Comparison of ENCODE assay signal across 9 mouse cellular contexts in the genomic region with DNA sequence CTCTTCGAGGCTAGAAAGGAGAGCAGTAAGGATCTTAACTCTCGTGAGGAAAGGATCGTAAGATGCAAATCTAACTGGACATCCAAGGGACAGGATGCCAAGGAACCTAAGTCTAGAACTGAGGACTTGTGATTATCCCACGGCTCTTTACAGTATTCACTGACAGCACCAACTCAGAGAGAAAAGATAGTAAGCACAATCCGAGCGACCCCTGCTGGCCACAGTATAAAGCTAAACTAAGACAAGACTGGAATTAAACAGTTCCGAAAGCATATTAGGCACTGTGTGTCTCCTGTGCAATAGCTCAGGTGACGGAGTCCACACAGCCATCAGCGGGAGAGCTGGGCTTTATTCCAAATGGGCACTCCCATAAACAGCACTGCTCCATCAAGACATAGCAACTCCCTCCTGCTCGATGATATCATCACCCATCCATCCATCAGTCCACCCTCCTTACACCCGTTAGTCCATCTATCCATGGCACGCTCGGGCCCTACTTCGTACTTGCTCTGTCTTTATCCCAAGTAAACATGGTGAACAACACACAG. TPM values are rescaled to one million over a fixed set of nuclear protein-coding genes. Genes with fewer than 3 reads are reported as not detected.
A peak's percentile ranks its signal among the peaks of the same experiment; 100 is the strongest.
DNase-seq lines count a peak whose midpoint lies in the region; ATAC-seq and TF ChIP-seq lines count a peak whose summit lies in the region.
"Had no signal": no experiment of that assay in that cellular context is flagged by ENCODE, and none has a peak within 500 bp of the region (broad histone marks: within the 10 kb centered on the region; RNA-seq: fewer than 3 reads in every experiment).

No protein-coding gene starts in this region.

- H3K9me3 ChIP-seq in MEL (replicated peaks; ENCODE audit: insufficient read depth, low read length): no peaks in the 10 kb centered on the region
- H3K9me3 ChIP-seq: hindbrain, embryonic 15.5 days had no signal

- H3K4me1 ChIP-seq in MEL (ENCODE audit: control insufficient read depth in 1 of 2, insufficient read depth in 2 of 2, low read length in 2 of 2): 0 out of 4 replicates have a peak, but pooled peaks cover 0 to 6% of the 10 kb centered on the region in 2 experiments
- H3K4me1 ChIP-seq in cerebellum, adult 2 months (ENCODE audit: control insufficient read depth, insufficient read depth, low read length): peaks cover 2% of the 10 kb centered on the region; the same call in 1 of the 2 replicates
- no peaks in the 10 kb centered on the region; the same call in 1 of the 2 replicates for H3K4me1 ChIP-seq in lung, adult 2 months (ENCODE audit: control insufficient read depth, insufficient read depth, low read length)

- H3K79me2 ChIP-seq in MEL (ENCODE audit: control insufficient read depth, insufficient read depth, low read length, poor library complexity): peaks cover 4% of the 10 kb centered on the region; the same call in 1 of the 2 replicates

- no peak overlapping the region for H3K27ac ChIP-seq in MEL (ENCODE audit: control insufficient read depth, low read depth, low read length)
- H3K27ac ChIP-seq in cerebellum, adult 2 months (ENCODE audit: insufficient read depth, low read length): no peak overlapping the region
- H3K27ac ChIP-seq: hindbrain, embryonic 15.5 days had no signal

- 44% methylated on average over 14 of the region's 14 CpGs for WGBS in cerebellum, adult 2 months
- 33% methylated on average over 14 of the region's 14 CpGs for WGBS in large intestine, adult 2 months
- 44% methylated on average over 14 of the region's 14 CpGs for WGBS in lung, adult 2 months

- TF ChIP-seq EP300 in MEL (IDR thresholded peaks at IDR 0.05; ENCODE audit: low read depth in 1 of 2, low read length in 2 of 2): no peak

- no peaks in the 10 kb centered on the region for H3K27me3 ChIP-seq in MEL (ENCODE audit: control insufficient read depth in 1 of 2, insufficient read depth in 2 of 2, low read length in 2 of 2)
- no peaks in the 10 kb centered on the region for H3K27me3 ChIP-seq in cerebellum, adult 2 months (ENCODE audit: control insufficient read depth, insufficient read depth, low read length)
- H3K27me3 ChIP-seq: hindbrain, embryonic 15.5 days had no signal

- ATAC-seq in erythroid progenitor cell, adult 5-6 weeks (replicated peaks; ENCODE audit: low FRiP score, poor library complexity, severe bottlenecking): no peak

- TF ChIP-seq CTCF in MEL (IDR thresholded peaks at IDR 0.05 in 2 of 3, conservative IDR thresholded peaks at IDR 0.05 in 1 of 3; ENCODE audit: control insufficient read depth in 1 of 3, insufficient read depth in 1 of 3, low read depth in 2 of 3, low read length in 3 of 3, poor library complexity in 1 of 3, severe bottlenecking in 1 of 3): peak; percentile 56 to 89 (median 79)
- TF ChIP-seq CTCF in cerebellum, adult 2 months (IDR thresholded peaks at IDR 0.05; ENCODE audit: borderline replicate concordance, insufficient read depth, low read depth, low read length): peak; percentile 52; the same call in 1 of the 2 replicates
- peak; percentile 21; the same call in 1 of the 2 replicates for TF ChIP-seq CTCF in lung, adult 2 months (IDR thresholded peaks at IDR 0.05; ENCODE audit: insufficient read depth, low read length)

- DNase-seq in B cell, adult 2 months: peak; percentile 76 to 80
- DNase-seq in MEL (ENCODE audit: low read depth, low spot score): peak; percentile 84
- peak; percentile 58 to 62 for DNase-seq in cerebellum, adult 2 months
- peak; percentile 84 for DNase-seq in gastrocnemius, postnatal 10 days
- DNase-seq in large intestine, adult 2 months (ENCODE audit: low read depth, low spot score): peak; percentile 48
- peak; percentile 71 for DNase-seq in lung, adult 2 months
- DNase-seq in right cerebral cortex, postnatal 36 days (ENCODE audit: low spot score in 2 of 2): peak; percentile 70 to 76

- H3K36me3 ChIP-seq in MEL (ENCODE audit: control insufficient read depth in 1 of 2, insufficient read depth in 2 of 2, low read length in 2 of 2): peaks cover 0 to 5% of the 10 kb centered on the region in 2 experiments; a peak in 2 of 4 replicates
- H3K36me3 ChIP-seq: hindbrain, embryonic 15.5 days had no signal

- no peak overlapping the region for H3K4me3 ChIP-seq in MEL (ENCODE audit: control insufficient read depth in 1 of 2, insufficient read depth in 1 of 2, low read depth in 2 of 2, low read length in 2 of 2)
- no peak overlapping the region for H3K4me3 ChIP-seq in cerebellum, adult 2 months (replicated peaks; ENCODE audit: insufficient read depth, low read depth, low read length)
- H3K4me3 ChIP-seq in lung, adult 2 months (replicated peaks; ENCODE audit: extremely low read depth, low read depth, low read length): no peak overlapping the region
- H3K4me3 ChIP-seq: hindbrain, embryonic 15.5 days had no signal

- H3K9ac ChIP-seq in MEL (ENCODE audit: control insufficient read depth, low read depth, low read length, poor library complexity, severe bottlenecking): no peak overlapping the region
- H3K9ac ChIP-seq: hindbrain, embryonic 15.5 days had no signal

- no peak for TF ChIP-seq POLR2A in MEL (IDR thresholded peaks at IDR 0.05; ENCODE audit: control insufficient read depth in 1 of 2, insufficient read depth in 1 of 2, low read depth in 1 of 2, low read length in 2 of 2, poor library complexity in 1 of 2)
- no peak for TF ChIP-seq POLR2A in cerebellum, adult 2 months (IDR thresholded peaks at IDR 0.05; ENCODE audit: borderline replicate concordance, insufficient read depth, low read length)
- TF ChIP-seq POLR2A in lung, adult 2 months (IDR thresholded peaks at IDR 0.05; ENCODE audit: borderline replicate concordance, extremely low read depth, low read depth, low read length): no peak

- TF ChIP-seq RAD21 in MEL (IDR thresholded peaks at IDR 0.05; ENCODE audit: low read depth, low read length): peak; percentile 88

TF ChIP-seq in MEL, 35 proteins besides CTCF, POLR2A, EP300 and RAD21:
- TF ChIP-seq SMC3 (IDR thresholded peaks at IDR 0.05; ENCODE audit: low read depth, low read length) (peak; percentile 91), ZC3H11A (IDR thresholded peaks at IDR 0.05; ENCODE audit: low read depth, low read length) (peak; percentile 82), ETS1 (IDR thresholded peaks at IDR 0.05; ENCODE audit: low read depth, low read length) (no peak), NRF1 (IDR thresholded peaks at IDR 0.05; ENCODE audit: insufficient read depth, low read depth, low read length, poor library complexity, severe bottlenecking) (no peak), RCOR1 (IDR thresholded peaks at IDR 0.05; ENCODE audit: low read depth, low read length) (0 out of 2 replicates have a peak, but pooled peaks have one; percentile 17)

RNA-seq across cellular contexts. Expression of a gene that starts 5.2 kb away (rescaled TPM):
- total RNA-seq in MEL (2012; rRNA removed): 67.6 and 73.2 TPM in 2 replicates
- 10 to 100 TPM in 1 of 2 experiments, not detected in 1; 33.5 TPM for polyA plus RNA-seq in MEL (2012; ENCODE audit: insufficient read depth in 1 of 2, insufficient read length in 2 of 2, low read depth in 1 of 2, low replicate concordance in 2 of 2, missing spikeins in 1 of 2)
- polyA plus RNA-seq in cerebellum, adult 2 months (2012; rRNA removed): 8.0 and 9.0 TPM in 2 replicates
- 10 to 100 TPM; 14.5 to 14.8 TPM for total RNA-seq in gastrocnemius, postnatal 10 days (2021)
- 2.2 and 2.7 TPM in 2 replicates for polyA plus RNA-seq in large intestine, adult 2 months (2012; rRNA removed)
- 0.92 and 2.4 TPM in 2 replicates for polyA plus RNA-seq in lung, adult 2 months (2012; rRNA removed)
- 4.2 and 14.4 TPM in 2 replicates for total RNA-seq in erythroid progenitor cell, adult 5-6 weeks (2015; ENCODE audit: low replicate concordance)
- 8.3 and 31.3 TPM in 2 replicates for total RNA-seq in erythroid progenitor cell, adult 5-6 weeks (2017; ENCODE audit: low replicate concordance)

RNA-seq across cellular contexts. Expression of a gene that starts 5.5 kb away (rescaled TPM):
- total RNA-seq in MEL (2012; rRNA removed): 4.0 and 6.0 TPM in 2 replicates
- polyA plus RNA-seq in MEL (2012; ENCODE audit: insufficient read depth in 1 of 2, insufficient read length in 2 of 2, low read depth in 1 of 2, low replicate concordance in 2 of 2, missing spikeins in 1 of 2): 1 to 10 TPM in 1 of 2 experiments, not detected in 1; 9.1 TPM
- polyA plus RNA-seq in cerebellum, adult 2 months (2012; rRNA removed): 9.3 TPM in 2 replicates
- total RNA-seq in gastrocnemius, postnatal 10 days (2021): 10 to 100 TPM; 24.8 to 25.5 TPM
- polyA plus RNA-seq in large intestine, adult 2 months (2012; rRNA removed): 8.3 and 10.6 TPM in 2 replicates
- polyA plus RNA-seq in lung, adult 2 months (2012; rRNA removed): 11.1 TPM in 2 replicates
- total RNA-seq in erythroid progenitor cell, adult 5-6 weeks (2015; ENCODE audit: low replicate concordance): not detected in 2 replicates
- total RNA-seq in erythroid progenitor cell, adult 5-6 weeks (2017; ENCODE audit: low replicate concordance): 2.2 TPM in 1 of 2 replicates, not detected in the other

Comparison
In these comparisons a context has a peak if more than half of its experiments do, and no peak if none do; other contexts are left out.
1. CTCF ChIP-seq: peak in every context shown above with its lines; median percentile 79 in MEL; 52 in cerebellum, adult 2 months; 21 in lung, adult 2 months.